Mouse (Mus musculus) gastrocnemius, adult 18-20 months (tissue): ENCODE data around the gene Zfp57. TPM values are rescaled to one million over a fixed set of nuclear protein-coding genes. Genes with fewer than 3 reads are reported as not detected.

Experiments used
- DNase-seq: peaks from one replicate; pipeline ENCODE4 v3.0.0; 2021; ENCODE audit warnings: low spot score
- total RNA-seq, 2 experiments: library from RNA; stranded (reverse); gene quantifications; 2 replicates each; pipeline ENCODE4 v1.2.3; 2021

Gene Zfp57
- total RNA-seq, 2 experiments from 2014 or later: not detected

DNA sequence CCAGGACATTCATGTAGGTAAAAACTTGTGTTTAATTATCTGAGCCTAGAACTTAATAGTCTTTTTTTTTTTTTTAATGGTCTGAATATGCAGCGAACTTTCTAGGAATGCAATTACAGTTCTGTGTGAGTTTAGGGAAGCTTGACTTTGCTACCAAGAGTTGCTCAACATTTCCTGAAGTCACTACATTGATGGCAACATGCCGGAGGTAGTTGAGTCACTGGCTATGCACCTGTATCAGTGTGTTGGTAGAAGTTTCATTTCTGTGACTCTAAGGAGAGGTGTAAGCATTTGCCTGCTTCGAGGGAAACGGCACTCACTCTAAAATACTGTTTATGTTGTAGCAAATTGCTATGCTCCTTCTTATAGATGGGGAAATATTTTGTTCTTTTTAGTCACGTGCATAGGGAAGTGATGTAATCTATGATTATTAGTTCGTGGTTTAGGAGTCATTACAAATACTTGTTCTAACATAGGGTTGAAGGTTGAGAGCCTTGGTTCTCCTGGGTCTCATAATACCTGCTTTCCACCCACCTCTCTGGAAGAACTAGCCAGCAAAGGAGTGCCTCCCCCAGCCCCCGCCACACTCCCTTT, 43.8 kb downstream of the Zfp57 start:
- DNase-seq: no peak

DNA sequence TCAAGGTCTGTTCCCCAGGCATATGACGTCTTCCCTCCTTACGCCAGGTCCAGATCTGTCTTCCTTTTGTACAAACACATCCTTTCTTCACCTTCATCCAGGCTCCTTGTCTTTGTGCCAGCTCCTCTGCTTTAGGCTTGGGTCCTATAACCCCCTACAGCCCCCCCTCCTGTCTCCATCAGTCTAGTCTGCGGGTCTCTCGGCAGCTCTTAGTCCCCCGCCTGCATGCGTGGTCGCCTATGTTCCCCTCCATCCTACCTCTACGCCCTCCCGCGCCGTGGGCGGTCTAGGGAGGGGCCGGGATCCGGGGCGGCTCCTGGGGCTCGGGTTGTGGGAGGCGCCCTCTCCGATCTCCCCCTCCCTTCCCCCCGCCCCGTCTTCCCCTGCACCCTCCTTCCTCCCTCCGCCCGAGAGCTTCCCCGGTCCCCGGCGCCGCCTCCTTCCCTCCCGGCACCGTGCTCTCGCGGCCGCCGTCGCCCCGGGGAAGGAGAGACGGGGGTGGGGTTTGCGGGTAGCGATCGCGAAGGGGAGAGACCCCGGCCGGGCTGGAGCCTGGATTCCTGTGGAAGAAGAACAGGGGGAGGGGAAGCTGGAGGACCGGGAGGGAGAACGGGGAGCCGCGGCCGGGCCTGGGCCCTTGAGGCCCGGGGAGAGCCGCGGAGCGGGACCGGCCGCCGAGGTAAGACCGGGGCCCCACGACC, 44.8 kb downstream of the Zfp57 start, which contains the start of gene Gabbr1:
Gene Gabbr1 (plus strand): TSS at position 356 of the 701 bp plus-strand sequence.
- DNase-seq: peak; percentile 67

DNA sequence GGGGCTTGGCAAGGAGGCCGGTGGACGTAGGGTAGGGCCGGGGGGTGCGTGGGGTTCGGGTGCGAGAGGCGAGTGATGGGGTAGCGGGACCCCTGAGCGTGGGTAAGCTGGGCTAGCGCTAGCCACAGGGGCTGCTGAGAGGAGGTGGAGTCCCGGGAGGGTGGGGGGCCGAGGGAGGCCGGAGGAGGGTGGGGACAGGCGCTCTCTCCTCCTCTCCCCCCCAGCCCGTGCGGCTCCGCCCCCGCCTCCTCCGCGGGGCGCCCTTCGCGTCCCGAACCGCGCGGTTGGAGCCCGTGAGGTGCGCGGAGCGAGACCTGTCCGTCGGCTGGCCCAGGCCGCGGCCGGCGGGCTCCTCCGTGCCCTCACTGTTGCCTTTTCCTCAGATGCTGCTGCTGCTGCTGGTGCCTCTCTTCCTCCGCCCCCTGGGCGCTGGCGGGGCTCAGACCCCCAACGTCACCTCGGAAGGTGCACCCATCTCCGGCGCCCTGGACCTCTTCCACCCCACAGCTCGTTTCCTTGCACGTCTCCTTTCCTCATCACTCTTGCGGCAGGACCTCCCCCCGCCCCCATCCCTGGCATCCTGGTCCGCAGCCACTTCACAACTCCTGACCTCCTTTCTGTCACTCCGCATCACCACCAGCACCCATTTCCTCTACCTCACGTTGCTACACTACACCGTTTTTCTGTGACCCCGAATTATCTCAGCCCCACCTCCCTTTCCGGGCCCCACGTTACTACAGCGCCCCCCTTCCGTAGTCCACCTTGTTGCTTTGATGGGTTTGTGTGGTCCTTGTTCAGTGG, 45.5 kb downstream of the Zfp57 start:
- DNase-seq: peak; percentile 33

DNA sequence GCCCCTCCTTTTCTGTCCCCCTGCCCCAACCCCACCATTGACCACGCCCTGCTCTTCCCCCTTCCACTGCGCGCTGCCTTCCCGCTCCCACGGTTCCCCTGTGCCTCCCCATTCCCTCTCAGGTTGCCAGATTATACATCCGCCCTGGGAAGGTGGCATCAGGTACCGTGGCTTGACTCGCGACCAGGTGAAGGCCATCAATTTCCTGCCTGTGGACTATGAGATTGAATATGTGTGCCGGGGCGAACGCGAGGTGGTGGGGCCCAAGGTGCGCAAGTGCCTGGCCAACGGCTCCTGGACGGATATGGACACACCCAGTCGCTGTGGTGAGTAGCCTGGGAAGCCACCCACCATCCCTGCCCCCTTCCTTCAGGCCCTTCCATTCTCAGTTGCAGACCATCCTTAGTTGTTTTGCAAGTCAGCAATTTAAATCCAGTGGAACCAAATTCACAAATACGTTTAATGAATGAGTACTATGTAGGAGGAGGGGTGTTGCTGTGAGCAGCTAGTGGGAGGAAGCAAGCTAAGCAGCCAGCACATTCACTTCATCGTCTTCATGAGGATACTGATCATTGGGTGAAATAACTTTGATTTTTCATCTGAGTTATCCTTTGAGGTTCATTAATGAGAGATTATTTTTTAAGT, 46.5 kb downstream of the Zfp57 start:
- DNase-seq: no peak

DNA sequence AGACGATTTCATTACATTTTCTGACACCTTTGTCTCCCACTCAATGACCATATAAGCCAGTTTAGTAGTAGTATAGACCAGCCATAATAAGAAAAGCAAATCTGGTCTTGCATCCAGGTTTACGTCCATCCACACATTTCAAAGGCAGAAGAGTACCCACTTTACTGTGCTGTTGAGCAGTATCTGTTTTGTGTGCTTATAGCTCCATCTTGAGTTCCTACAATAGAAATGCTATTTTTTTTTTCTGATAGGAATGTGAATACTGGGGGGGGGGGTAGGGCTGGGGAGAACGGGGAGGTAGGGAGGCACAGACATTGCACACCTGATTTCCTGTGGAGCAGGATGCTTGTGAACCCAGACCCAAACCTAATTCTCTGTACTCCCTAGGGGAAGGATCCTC, 47.0 kb downstream of the Zfp57 start:
- DNase-seq: no peak

DNA sequence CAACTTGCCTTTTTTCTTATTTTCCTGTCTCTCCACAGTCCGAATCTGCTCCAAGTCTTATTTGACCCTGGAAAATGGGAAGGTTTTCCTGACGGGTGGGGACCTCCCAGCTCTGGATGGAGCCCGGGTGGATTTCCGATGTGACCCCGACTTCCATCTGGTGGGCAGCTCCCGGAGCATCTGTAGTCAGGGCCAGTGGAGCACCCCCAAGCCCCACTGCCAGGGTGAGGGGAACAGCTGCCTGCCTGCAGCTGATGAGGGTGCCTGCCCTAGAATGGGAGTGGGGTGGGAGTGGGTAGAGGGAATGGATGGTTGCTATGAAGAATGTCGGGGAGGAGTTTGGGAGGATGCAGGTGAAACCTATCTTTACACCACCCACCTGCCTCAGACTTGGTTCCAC, 47.4 kb downstream of the Zfp57 start:
- DNase-seq: no peak

DNA sequence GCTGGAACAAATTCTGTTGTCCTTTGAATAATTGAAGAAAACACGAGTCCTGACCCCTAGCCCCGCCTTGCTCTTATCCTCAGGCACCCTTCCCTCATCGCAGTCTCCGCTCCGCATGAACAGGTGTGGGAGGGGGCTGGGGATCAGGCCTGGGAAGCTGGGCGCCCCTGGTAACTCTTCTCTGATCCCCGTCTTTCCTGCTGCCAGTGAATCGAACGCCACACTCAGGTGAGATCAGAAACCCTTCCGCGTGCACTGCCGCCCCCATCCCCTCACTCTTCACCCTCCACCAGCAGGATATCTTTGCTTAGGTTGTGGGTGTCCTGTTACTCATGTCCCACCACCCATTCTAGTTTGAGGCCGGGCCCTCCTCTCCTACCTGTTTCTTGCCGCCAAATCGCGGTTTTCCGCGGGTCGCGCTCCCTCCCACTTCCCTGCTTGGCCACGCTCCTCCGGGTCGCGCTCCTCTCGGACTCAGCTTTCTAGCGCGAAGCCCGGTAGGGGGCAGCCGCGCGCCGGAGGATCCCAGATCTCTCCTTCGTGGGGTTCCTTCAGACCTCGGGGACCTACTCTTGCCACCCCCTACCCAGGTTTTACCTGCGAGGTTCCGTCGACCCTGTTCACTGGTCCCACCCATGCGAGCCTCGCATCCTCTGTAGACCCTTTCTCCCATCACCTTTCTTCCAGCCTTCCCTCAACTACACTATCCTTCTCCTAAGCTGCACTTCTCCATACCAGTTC, 48.8 kb downstream of the Zfp57 start:
- DNase-seq: peak; percentile 40

DNA sequence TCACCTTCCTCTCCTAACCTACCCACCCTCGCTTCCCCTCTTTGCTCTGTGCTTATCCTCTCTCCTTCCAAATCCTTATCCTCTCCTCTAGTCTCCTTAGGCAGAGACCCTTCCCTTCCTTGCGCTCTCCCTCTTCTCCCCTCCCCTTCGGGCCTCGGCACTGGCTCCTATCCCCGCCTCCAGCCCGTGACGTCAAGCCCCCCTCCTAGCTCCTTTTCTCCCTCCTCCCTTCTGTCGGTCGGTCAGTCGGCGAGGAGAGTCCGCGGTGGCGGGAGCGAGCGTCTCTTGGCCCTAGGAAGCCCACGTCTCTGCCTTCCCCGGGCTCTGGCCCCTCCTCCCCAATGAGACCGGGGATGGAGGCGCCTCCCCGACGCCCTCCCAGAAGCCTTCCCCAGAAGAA, 49.4 kb downstream of the Zfp57 start:
- peak; percentile 79 for DNase-seq

DNA sequence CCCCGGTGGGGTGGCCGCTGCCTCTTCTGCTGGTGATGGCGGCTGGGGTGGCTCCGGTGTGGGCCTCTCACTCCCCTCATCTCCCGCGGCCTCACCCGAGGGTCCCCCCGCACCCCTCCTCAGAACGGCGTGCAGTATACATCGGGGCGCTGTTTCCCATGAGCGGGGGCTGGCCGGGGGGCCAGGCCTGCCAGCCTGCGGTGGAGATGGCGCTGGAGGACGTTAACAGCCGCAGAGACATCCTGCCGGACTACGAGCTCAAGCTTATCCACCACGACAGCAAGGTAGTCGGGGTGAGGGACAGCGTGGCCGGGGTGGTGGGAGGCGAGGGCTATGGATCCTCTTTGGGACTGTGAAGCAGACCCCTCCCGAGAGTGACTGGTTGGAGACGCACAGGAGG, 49.9 kb downstream of the Zfp57 start:
- DNase-seq: no peak

DNA sequence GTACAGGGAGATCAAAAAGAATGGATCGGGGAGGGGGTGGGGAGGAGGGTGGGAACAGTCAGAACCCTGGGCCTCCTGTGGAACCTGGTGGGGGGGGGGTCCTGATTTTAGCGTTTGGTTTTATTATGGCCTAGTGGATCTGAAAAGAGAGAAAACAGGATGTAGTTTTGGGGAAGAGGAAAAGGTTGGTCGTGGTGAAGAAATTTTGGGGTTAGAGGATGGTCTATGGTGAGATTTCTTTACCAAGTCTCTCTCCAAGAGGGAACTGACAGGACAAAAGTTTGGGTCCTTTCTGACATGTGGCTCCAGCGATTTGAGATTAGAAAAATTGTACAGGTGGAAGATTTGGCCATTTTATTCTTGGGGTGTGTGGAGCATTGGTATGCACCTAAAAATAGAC, 50.8 kb downstream of the Zfp57 start:
- no peak for DNase-seq

DNA sequence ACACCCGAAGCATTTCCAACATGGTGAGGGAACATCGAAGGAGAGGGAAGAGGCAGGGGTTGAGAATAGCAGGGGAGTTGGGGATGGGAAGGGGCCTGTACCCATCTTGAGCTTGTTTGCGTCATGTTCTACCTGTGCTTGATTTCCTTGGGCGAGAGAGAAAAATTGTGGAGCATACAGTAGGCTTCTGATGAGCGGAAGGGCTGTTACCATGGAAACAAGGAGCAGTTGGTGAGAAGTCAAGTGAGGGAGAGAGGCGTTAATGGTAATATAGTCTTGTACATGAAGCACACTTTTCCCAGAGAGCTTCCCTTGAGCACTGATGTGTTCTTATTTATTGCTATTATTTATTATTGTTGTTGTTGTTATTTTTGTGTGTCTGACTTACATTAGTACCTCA, 56.0 kb downstream of the Zfp57 start:
- DNase-seq: no peak

Other genes with a start within 250 kb of the Zfp57 start
- gene H2-M10.5, start 228.3 kb upstream of the Zfp57 start, total RNA-seq: not detected
- not detected for gene H2-M10.6, start 189.0 kb upstream of the Zfp57 start, total RNA-seq
- 10 to 100 TPM; 18.4 to 18.7 TPM for gene Trim26, start 164.0 kb upstream of the Zfp57 start, total RNA-seq
- not detected for gene Trim15, start 134.0 kb upstream of the Zfp57 start, total RNA-seq
- gene Trim10, start 131.6 kb upstream of the Zfp57 start, total RNA-seq: not detected
- not detected for gene Trim40, start 111.0 kb upstream of the Zfp57 start, total RNA-seq
- gene Trim31, start 103.0 kb upstream of the Zfp57 start, total RNA-seq: not detected
- gene Rnf39, start 58.2 kb upstream of the Zfp57 start, total RNA-seq: under 1 TPM; 0.23 to 0.24 TPM
- gene Ppp1r11, start 49.4 kb upstream of the Zfp57 start, total RNA-seq: 10 to 100 TPM; 58.9 to 65.9 TPM
- 10 to 100 TPM; 21.9 to 22.1 TPM for gene Znrd1, start 42.6 kb upstream of the Zfp57 start, total RNA-seq
- 10 to 100 TPM; 26.5 to 26.6 TPM for gene Znrd1as, start 42.6 kb upstream of the Zfp57 start, total RNA-seq
- gene 2410137M14Rik, start 19.9 kb upstream of the Zfp57 start, total RNA-seq: under 1 TPM in 1 of 2 experiments, not detected in 1; 0.37 TPM
- gene H2-M5, start 11.6 kb upstream of the Zfp57 start, total RNA-seq: not detected
- not detected for gene Mog, start 22.2 kb downstream of the Zfp57 start, total RNA-seq
- 1 to 10 TPM; 5.5 to 8.2 TPM for gene Gabbr1, start 44.8 kb downstream of the Zfp57 start, total RNA-seq
- not detected for gene Olfr90, start 87.3 kb downstream of the Zfp57 start, total RNA-seq
- gene Olfr91, start 97.1 kb downstream of the Zfp57 start, total RNA-seq: not detected
- not detected for gene Olfr92, start 118.9 kb downstream of the Zfp57 start, total RNA-seq
- gene Olfr93, start 160.3 kb downstream of the Zfp57 start, total RNA-seq: not detected
- gene Ubd, start 192.7 kb downstream of the Zfp57 start, total RNA-seq: under 1 TPM in 1 of 2 experiments, not detected in 1; 0.74 TPM
- not detected for gene Olfr94, start 199.8 kb downstream of the Zfp57 start, total RNA-seq
- not detected for gene Olfr95, start 212.0 kb downstream of the Zfp57 start, total RNA-seq
- not detected for gene Olfr96, start 219.0 kb downstream of the Zfp57 start, total RNA-seq
- gene Olfr97, start 236.2 kb downstream of the Zfp57 start, total RNA-seq: not detected